Mouse (Mus musculus) erythroid progenitor cell, adult 5-6 weeks (primary cell): ENCODE data around the gene Col1a1. TPM values are rescaled to one million over a fixed set of nuclear protein-coding genes. Genes with fewer than 3 reads are reported as not detected.

Experiments
- ATAC-seq: replicated peaks from 2 replicates; pipeline ENCODE4 v1.8.0; 2016; ENCODE audit warnings: moderate number of reproducible peaks, mild to moderate bottlenecking, moderate TSS enrichment, inconsistent platforms; ENCODE audit not compliant: poor library complexity, low FRiP score, severe bottlenecking
- total RNA-seq, 2 experiments: library from RNA; stranded (forward) in 1 of 2; stranded (reverse) in 1 of 2; fragments of 150-400 nt in 1 of 2; fragments of 186-747, 209-891 nt in 1 of 2; gene quantifications; 2 replicates each; pipeline versions ENCODE4 v1.2.3 to v1.2.4; 2015 to 2017; ENCODE audit warnings: low replicate concordance in 2 of 2

Gene Col1a1
- total RNA-seq, 2 experiments from 2014 or later: 1.9 to 2.1 TPM

DNA sequence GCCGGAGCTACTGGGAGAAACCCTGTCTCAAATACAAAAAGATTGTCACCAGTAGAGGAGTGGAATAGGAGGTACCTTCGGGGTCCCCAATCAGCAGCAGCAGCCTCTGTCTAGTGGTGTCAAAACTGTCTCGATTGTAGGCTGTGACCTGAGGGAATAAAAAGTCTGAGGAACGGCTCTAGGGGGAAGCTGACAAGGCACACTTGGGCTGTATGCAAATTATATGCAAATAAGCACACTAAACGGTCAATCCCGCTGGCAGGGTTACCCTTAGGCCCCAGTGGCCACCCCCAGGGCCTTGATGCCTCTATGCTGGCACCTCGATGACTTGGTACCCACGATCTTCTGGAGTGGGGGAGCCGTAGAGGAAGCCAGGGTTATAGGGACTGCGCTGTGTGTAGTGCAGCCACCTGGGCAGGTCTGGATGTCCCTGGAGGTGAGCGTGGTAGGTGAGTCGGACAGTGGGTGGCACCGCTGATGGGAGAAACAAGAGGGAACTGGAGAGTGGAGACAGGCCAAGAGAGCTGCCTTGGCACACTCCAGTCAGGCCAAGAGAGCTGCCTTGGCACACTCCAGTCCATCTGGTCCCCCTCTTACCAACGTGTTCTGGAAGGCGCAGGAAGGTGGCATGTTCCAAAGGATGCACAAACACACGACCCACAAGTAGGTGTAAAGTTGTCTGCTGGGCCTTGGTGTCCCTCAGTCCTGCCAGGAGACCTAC lies 36.0 kb downstream of the Col1a1 start:
- no peak for ATAC-seq

DNA sequence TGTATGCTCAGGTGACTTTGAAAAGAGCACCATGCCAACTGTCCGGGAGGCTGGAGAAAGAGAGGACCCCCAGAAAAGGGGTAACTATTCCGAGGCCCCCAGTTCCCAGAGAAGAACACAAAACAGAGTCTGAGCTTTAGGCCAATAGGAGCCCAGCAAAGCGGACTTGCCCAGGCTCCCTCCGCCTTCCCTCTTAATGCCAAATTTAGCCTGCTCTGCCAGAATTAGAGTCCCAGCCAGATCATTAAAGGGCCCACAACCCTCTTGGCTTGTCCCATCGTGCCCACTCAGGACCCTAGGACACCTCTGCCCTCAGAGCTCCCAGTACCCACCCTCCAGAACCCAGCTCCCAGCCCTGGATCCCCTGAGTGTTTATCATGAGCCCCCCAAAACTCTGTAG lies 36.9 kb downstream of the Col1a1 start:
- ATAC-seq: no peak

DNA sequence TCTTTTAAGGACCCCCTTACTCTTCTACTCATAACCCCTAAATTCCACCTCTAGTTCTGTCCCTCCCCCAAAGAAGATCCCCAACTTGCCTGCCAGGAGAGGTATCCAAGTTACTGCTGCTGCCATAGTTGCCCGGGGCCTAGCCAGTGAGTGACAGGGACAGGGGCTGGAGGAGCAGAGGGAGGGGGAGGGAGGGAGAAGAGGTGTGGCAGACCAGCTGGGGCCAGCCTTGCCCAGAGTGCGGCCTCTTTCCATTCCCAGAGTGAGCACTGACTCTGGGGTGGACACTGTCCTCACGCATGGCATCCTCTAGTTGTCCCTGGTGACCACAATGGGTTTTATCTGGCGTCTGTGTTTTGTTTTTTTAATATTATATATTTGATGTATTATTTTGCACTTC lies 37.3 kb downstream of the Col1a1 start:
- no peak for ATAC-seq

DNA sequence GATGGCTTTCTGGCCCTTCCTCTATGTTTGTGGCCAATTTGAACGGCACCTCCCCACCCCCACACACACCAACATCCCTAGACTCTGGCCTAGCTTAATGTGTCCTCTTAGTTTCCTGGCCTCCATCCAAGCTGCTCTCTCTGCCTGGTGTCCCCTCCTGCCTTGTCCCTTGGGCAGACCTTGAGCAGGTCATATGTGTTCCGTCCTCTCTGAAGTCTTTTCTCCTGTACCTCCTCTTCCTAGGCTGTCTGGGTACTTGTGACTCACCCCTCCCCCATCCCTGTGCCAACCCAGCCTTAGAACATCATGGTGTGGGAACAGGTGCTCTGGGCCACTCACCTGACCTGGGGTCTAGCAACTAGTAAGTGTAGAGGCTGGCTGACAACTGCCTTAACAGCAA lies 38.9 kb downstream of the Col1a1 start:
- no peak for ATAC-seq

DNA sequence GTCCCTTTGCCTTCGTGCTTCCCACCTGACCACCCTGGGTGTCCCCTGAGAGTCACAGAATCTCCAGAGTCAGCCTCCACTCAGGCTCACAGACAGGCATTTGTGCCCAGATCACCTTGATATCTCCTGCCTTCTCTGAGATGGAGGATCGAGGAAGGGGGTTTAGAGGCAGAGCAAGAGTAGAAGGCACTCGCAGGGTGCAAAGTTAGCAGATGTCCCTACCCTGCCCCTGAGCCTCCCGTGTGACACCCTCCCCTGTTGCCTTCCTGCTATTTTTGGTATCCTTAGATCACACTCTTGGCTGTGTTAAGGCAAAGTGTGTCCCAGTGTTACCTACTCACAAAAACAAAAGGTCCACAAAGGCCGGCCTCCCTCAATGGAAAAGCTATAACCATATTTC lies 40.2 kb downstream of the Col1a1 start, which contains the start of gene Sgca:
Sgca (minus strand) TSS at position 129 of the 400 bp plus-strand sequence.
- no peak for ATAC-seq

DNA sequence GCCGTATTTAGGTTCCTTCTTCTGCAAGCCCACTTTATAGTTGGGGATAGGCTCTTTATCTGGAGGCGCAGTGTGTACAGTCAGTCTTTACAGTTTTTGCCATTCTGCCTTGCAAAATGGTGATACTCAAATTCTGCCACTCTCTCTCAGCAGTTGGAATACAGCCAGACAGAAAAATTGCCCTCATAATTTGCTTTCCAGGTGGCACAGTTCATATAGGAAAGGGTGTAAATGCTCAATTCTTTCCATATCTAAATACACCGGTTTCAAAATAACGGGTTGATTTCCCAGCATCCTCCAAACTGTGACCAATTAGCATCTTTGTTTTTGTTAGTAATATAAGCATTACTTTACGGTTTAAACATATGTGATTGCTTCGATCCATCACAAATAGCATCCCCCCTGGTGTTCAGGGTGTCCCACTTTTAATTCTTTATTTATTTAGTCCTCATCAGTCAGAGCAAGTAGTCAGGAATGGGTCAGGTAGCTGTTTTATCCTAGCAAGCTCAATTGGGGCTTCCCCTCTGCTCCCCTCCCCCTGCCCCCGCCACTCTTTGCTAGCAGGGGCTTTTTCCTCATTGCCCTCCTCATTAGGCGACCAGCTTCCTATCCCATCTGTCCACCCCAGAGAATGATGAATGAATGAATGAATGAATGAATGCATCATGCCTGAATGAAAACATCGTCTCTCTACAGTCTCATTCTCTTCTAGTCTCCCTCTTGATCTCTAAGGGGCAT lies 42.3 kb downstream of the Col1a1 start:
- peak; percentile 5; the same call in 1 of the 2 replicates for ATAC-seq

DNA sequence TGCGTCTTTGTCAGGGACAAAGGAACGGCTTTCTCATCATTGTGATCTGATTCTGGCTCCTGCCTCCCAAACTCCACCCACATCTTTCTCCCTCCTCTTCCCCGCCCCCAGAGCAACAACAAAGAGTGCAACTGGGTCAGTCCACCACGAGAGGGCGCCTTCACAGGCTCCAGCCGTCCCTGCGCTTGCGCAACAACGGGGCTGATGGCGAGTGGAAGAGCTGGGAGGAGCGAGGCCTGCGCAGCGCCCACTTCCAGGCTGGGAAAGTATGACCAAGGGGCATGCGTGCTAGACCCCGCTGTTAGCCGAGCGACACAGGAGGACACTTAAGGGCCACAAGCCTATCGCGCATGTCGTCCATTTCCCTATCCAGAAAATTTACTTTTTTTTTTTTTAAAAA lies 42.9 kb downstream of the Col1a1 start:
- ATAC-seq: peak; percentile 98

DNA sequence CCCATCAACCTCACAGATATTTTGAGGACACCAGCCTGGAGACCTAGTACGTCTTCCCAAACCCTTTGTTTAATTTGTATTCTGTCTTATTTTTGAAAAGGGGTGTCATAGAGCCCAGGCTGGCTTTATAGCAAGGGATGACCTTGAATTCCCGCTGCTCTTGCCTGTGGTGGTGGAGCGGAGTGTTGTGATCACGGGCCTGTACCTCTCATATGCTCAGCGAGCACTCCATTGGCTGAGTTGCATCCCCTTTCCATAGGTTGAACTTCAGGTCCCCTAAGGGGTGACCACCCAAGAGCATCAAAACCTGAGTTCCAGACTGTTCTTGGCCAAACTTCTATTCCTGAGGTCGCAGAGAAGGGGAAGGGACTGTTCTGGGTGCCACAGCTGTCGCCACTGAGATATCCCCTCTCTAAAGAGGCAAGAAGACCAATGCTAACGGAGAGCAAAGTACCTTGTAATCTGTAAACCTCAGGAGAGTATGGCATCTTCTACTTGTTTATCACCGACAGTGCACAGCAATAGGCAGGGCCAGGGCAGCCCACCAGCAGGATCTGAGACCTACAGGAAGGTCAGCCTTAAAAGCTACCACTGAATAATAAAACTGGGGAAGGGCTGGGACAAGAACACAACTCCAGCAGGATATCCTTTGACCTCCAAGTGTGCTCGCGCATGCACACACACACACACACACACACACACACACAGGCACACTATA lies 43.6 kb downstream of the Col1a1 start:
- 0 out of 2 replicates have a peak, but pooled peaks have one; percentile 17 for ATAC-seq

DNA sequence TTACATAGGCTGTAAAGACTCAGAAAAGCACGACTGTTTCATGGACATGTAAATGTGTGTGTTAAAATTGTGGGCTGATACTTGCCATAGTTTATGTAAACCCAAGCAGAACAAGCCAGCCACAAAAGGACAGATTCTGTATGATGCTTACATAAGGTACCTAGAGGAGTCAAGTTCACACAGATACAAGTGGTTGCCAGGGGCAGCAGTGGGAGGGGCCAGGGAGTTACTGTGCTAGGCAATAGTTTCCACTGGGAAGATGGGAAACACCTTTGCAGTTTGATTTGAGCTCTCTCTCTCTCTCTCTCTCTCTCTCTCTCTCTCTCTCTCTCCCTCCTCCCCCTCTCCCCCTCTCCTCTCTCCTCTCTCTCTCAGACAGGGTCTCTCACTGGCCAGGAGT lies 49.1 kb downstream of the Col1a1 start:
- ATAC-seq: no peak

DNA sequence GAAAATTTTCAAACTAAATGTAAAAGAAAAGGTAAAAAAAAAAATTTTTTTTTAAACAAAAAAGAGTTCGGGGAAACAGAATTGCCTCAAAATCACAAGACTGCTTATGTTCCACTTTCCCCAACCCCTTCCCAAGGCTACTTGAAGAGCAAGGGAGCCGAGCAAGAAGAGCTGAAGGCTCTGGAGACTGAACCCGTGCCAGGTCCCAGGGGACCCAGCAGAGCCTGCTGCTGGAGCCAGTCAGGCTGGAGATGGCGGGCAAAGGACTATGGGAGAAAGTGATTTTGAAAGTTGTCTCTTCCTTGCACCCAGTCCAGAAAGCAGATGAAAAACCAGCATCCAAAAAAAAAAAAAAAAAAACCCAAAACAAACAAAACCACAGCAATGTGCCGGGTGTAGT lies 49.8 kb downstream of the Col1a1 start:
- ATAC-seq: no peak

DNA sequence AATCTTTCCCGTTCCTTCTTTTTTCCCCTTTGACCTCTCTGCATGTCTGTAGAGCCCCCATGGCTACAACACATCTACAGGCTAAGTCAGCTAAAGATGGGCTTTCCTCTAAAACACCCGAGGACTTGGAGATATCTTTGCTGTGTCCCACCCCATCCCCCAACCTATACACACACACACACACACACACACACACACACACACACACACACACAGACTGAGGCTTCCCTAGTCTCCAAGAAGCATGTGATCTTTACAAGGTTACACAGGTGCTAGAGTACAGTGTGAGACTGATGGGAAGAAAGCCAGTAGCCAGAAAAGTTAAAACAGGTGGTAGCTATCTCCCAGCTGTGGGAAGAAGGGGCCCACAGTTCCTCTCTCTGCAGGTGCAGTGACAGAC lies 50.4 kb downstream of the Col1a1 start:
- ATAC-seq: no peak

DNA sequence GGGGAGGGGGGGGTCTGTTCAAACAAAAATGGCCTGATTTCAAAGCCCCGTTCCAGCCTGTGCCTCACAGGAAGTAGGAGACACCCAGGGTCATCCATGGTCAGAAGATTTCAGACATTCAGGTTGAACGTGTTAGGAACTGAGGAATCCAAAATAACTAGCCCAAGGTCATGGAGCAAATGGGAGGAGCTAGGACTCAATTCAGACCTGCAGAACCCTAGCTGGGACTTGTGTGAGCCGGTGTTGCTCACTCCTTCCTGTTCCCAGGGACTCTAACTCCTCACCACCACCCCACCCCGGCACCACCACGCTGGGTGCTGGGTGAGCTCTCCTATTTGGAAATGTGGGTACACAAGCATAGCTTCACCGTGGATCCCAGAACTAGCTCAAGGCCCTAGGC lies 51.3 kb downstream of the Col1a1 start:
- ATAC-seq: no peak

DNA sequence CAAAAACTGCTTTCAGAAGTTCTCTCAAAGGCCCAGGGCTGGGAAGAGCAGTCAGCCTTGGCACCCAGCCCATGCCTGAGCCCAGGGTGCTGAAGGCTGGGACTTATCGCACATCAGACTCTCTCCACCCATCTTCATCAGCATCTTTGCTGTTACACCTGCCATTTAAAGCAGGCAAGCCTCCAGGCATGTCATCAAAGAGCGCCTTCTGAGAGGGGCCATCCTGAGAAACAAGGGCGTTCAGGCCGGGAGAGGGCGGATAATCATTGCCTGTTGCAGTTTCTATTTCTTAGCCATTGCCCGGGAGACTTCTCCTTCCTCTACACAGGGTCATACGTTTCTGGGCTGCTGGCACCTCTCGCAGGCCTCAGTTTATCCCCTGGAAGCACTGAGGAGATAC lies 51.8 kb downstream of the Col1a1 start:
- peak; percentile 40 for ATAC-seq

DNA sequence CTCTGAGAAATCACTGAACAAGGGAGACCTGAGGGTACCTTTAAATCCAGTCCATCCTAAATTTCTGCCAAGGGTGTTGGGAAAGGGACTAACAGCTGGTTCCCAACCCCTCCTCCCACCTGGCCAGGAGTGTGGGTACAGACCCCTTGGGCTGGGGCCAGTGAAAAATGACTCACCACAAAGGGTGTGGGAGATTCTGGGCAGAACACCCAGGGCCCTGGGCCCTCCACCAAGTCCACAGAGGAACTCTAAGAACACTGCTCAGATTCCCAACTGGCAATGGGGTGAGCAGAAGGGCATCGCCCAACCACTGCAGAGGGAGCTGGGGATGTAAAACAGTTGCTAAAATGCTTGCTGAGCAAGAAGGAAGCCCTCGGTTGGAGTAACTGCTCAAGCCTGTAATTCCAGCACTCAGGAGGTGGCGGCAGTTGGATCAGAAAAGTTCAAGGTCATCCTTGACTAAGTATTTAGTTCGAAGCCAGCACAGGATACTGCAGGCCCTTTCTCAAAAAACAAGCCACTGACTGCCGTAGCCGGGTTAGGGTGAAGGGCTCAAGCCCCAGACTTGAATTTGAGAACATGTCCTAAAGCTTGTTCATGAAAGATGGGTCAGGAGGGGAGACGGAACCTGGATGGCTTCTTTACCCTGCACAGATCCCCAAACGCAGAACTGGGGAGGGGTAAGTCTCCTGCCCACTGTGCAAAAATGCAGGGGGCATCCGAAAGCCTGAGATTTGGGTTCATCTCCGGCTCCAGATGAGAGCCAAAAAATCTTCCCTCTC lies 52.9 kb downstream of the Col1a1 start:
- no peak for ATAC-seq

DNA sequence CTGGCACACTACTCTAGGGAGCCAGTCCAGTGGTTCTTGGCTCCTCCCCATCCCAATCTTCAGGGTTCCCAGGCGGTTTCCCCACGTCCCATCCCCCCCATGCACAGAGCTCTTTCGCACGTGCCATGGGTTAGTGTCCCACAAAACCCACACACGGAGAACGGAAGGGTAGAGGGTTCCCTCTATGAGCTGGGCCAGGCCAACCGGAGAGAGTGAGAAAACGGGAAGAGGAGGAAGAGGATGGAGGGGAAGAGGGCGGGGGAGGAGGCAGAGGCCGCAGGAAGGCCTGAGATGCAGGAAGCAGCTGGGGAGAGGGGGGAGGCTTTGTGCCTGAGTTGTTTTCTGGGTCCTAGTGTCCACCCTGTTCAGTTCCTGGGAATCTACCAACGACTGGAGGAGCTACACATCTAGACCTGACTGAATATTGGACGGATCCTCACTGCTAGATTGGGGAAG lies 53.6 kb downstream of the Col1a1 start:
- peak; percentile 65 for ATAC-seq

DNA sequence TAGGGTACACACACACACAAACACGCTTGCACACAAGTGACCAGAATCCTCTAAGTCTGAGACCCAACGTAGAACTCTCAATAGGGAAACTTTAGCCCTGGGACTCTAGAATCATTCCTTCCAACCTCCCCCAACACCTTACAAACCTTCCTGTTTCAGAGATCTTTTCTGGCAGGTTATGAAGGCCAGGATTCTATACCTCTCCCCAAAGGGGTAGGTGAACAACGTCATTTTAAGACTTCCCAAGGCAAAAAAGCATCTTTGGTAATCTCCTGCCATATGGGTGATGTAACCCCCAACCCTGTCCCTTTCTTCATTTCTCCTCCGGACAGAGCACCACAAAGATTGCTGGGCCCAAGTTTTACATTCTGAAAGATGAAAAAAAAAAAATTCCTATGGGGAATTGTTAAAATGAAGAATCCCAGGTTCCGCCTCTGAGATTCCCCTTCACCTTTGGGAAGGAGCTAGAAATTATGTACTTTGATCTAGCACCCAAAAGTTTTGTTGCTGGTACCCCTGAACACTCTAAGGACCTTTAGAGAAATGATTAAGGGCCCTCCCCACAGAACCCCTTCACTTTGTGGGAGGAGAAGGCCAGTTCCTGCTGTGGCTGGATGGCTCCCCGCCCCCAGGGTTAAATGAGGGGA lies 54.2 kb downstream of the Col1a1 start:
- ATAC-seq: peak; percentile 2; the same call in 1 of the 2 replicates

DNA sequence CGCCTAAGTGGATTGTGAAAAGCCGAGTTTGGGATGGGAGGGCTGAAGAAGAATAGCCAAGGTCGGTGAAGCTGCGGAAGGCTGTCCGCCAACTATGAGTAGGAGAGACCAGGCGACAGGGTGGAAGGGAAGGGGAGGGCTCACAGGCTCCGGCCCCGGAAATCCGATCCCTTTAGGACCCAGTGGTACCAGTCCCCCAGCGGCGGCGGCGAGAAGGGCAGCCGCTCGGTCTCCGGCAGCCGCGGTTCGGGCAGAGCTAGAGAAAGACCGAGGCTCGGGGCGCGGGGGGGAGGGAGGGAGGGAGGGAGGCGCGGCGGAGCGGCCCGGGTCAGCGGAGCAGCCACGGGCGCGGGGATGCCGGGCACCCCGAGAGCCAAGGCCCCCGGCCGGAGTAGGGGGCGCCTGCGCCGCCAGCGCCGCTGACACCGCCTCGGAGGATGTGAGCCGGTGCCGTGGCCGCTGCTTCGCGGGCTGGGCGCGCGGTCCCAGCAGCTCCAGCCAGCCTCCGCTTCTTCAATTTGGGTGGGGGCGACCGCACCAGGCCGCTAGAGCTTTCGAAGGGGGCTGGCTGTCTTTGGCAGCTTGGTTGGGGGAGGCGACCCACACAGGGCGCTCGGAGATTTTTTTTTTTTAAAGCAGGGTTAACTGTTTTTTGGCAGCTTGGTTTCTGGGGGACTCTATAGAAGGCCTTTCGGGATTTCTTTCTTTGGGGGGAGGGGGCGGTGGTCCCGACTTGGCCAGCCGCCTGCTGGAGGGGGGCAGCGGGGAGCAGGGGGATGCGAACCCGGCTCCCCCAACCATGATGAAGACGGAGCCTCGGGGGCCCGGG lies 54.9 kb downstream of the Col1a1 start, which contains the start of gene Ppp1r9b:
Ppp1r9b (plus strand) TSS at position 287 of the 829 bp plus-strand sequence.
- peak; percentile 71 for ATAC-seq
